Mouse (Mus musculus): ENCODE measurements at regions not wholly inside any gene's neighbourhood (a gene's known extent, or its start where the extent isn't known, plus 50 kb on each side); places are given as distances from the start of the nearest gene placed in this dataset.

GRCm38 (mm10) chr13:5737214-5737613, 124.1 kb upstream of the Klf6 start:
- no peak for TF ChIP-seq HCFC1 (IDR thresholded peaks at IDR 0.05; ENCODE audit: low read depth, low read length)
- TF ChIP-seq EP300 (IDR thresholded peaks at IDR 0.05; ENCODE audit: low read depth in 1 of 2, low read length in 2 of 2) = no peak
- no peak for TF ChIP-seq RCOR1 (IDR thresholded peaks at IDR 0.05; ENCODE audit: low read depth, low read length)
- TF ChIP-seq BHLHE40 (IDR thresholded peaks at IDR 0.05; ENCODE audit: borderline replicate concordance, low read depth, low read length) = no peak
- TF ChIP-seq MYC (IDR thresholded peaks at IDR 0.05; ENCODE audit: low read depth, low read length) = no peak
- TF ChIP-seq CTCF (IDR thresholded peaks at IDR 0.05 in 2 of 3, conservative IDR thresholded peaks at IDR 0.05 in 1 of 3; ENCODE audit: control insufficient read depth in 1 of 3, insufficient read depth in 1 of 3, low read depth in 2 of 3, low read length in 3 of 3, poor library complexity in 1 of 3, severe bottlenecking in 1 of 3) = no peak
- no peak for TF ChIP-seq TCF12 (IDR thresholded peaks at IDR 0.05; ENCODE audit: low read depth, low read length)

Data from MEL (cell line).